Mouse (Mus musculus): ENCODE measurements at regions not wholly inside any gene's neighbourhood (a gene's known extent, or its start where the extent isn't known, plus 50 kb on each side); places are given as distances from the start of the nearest gene placed in this dataset.

DNA sequence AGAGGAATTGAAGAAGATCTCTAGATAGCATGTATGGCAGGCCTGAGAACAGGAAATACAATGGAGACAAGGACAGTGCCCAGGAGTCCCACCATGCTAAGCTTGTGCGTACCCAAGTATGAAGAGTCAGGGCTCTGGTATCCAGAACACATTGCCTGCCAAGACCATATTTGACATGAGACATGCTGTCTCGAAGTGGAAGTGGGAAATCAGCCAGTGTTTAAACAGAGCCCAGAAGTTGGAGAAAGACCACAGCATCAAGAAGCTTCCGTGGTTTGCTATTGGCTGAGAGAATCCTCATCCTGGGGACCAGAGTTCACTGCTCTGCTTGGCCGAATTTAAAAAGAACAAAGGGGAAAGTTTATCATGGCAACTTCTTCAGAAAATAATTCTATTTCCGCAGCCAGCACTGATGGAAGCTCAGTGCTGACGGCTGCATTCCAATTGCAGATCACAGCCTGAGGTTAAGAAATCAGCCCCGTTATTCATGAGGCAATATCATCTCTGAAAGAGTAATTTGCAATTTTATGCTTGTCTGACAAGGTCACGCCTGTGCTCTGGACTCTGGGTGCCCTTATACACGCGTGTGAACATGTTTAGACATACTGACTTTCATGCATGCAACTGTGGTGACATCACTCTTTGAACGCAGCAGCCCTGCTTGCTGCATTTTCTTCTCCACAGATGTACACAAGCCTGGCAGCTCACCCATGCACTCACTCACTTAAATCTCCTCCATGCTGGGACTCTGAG lies 531.0 kb downstream of the Plekhb2 start:
- TF ChIP-seq POLR2A (IDR thresholded peaks at IDR 0.05; ENCODE audit: insufficient read length, low read depth) (no peak), MYOD1 (IDR thresholded peaks at IDR 0.05; ENCODE audit: control insufficient read depth in 1 of 3, insufficient read length in 2 of 3, low read depth in 2 of 3) (no peak), REST (IDR thresholded peaks at IDR 0.05; ENCODE audit: insufficient read depth, insufficient read length) (no peak), TCF12 (IDR thresholded peaks at IDR 0.05; ENCODE audit: insufficient read depth, poor library complexity, severe bottlenecking) (no peak), POLR2AphosphoS2 (IDR thresholded peaks at IDR 0.05; ENCODE audit: insufficient read length, low read depth) (no peak), USF1 (IDR thresholded peaks at IDR 0.05; ENCODE audit: low read depth) (no peak)
